Mouse (Mus musculus) forebrain, embryonic 13.5 days (tissue): Measurements from ENCODE around the gene Med13l. TPM values are rescaled to one million over a fixed set of nuclear protein-coding genes. Genes with fewer than 3 reads are reported as not detected.

Source experiments
- ATAC-seq: fragments of 200-750 bp; cut with Nextera tagmentation; 2 replicates; pipeline ENCODE4 v1.8.0; 2017
- H3K27ac ChIP-seq: fragments of 300-500 bp; sonication (generic); 2 replicates; pipeline ENCODE4 v1.5.1; 2015; ENCODE audit warnings: inconsistent platforms, mild to moderate bottlenecking, moderate library complexity
- H3K27me3 ChIP-seq: fragments of 300-500 bp; sonication (generic); 2 replicates; pipeline ENCODE4 v1.6.1; 2015; ENCODE audit warnings: mild to moderate bottlenecking, inconsistent platforms
- H3K36me3 ChIP-seq: fragments of 300-500 bp; sonication (generic); 2 replicates; pipeline ENCODE4 v1.6.1; 2015; ENCODE audit warnings: mild to moderate bottlenecking, inconsistent platforms; ENCODE audit not compliant: poor library complexity, severe bottlenecking
- H3K4me1 ChIP-seq: fragments of 300-500 bp; sonication (generic); 2 replicates; pipeline ENCODE4 v1.6.1; 2015; ENCODE audit warnings: inconsistent platforms
- H3K4me2 ChIP-seq: fragments of 300-500 bp; sonication (generic); 2 replicates; pipeline ENCODE4 v1.6.1; 2015; ENCODE audit warnings: inconsistent platforms, mild to moderate bottlenecking, moderate library complexity
- H3K4me3 ChIP-seq: fragments of 300-500 bp; sonication (generic); 2 replicates; pipeline ENCODE4 v1.5.1; 2015; ENCODE audit warnings: mild to moderate bottlenecking, inconsistent platforms
- H3K9ac ChIP-seq: fragments of 300-500 bp; sonication (generic); 2 replicates; pipeline ENCODE4 v1.6.1; 2015; ENCODE audit warnings: mild to moderate bottlenecking, inconsistent platforms
- H3K9me3 ChIP-seq: fragments of 300-500 bp; sonication (generic); replicated peaks from 2 replicates; pipeline ENCODE4 v1.6.1; 2016; ENCODE audit warnings: inconsistent platforms
- WGBS: fragments of 180-500 bp; shearing (Covaris S2); methylation state at CpG from one replicate; pipeline ENCODE4 v1.1.7; 2015; 5-methylcytosine and 5-hydroxymethylcytosine counted together
- polyA plus RNA-seq: library from polyadenylated mRNA; unstranded; fragments of >200 nt; fragmentation: Nextera tagmentation; extraction: Ambion mirVana; gene quantifications from 2 replicates; pipeline ENCODE4 v1.2.1, GENCODE M21; 2015

Med13l gene
- polyA plus RNA-seq, 1 experiment from 2014 or later = 17.8 TPM

DNA sequence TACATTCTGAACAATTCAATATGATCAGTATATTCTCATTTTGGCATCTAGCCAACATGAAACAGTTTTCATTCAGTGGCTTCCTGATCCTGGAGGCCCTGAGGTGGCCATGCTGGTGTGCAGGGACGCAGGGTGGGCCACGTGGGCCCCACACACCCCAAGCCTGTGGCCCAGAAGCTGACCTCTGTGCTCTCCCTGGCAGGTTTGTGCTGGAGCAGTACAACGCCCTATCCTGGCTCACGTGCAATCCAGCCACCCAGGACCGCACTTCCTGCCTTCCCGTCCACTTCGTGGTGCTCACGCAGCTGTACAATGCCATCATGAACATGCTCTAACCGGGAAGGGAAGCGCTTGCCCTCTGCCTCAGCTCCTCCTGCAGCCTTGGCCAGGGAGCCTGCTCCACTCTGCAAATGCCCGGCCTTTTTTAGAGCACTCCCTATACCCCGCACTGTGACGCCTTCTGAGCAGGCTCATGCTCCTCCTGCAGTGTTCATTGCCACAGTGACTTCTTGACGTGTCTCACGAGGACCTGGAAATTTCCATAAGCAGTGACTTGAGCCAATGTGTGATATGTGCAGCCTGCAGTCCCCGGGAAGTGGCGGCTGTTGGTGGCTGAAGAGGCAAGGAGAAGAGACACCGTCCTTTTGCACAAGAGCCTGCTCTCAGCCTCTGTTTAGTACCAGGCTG is 202.2 kb downstream of the Med13l start:
- WGBS = 93% methylated on average over 18 of the region's 18 CpGs
- Histone ChIP-seq H3K4me2 (no peak overlapping the region), H3K4me1 (no peaks in the 10 kb centered on the region), H3K4me3 (no peak overlapping the region), H3K36me3 (peaks cover 74% of the 10 kb centered on the region), H3K27ac (no peak overlapping the region), H3K27me3 (no peaks in the 10 kb centered on the region), H3K9ac (no peak overlapping the region), H3K9me3 (no peaks in the 10 kb centered on the region)
- no peak for ATAC-seq

DNA sequence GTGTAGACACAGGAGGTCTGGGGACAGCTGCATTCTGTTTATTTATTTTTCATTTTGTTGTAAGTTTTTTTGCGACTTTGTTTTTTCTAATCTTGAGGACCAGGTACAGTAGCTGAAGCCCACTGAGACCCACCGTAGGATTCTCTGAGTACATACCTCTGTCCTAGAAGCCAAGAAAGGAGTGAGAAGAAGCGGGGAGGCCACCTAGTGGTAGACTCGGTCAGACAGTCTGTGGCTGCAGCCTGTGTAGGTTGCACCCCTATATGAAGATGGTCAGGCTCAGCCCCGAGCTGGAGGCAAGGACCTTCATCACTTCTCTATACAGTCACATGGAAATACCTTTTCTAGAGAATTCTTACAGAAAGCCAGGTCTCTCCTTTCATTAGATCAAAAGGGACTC is 202.9 kb downstream of the Med13l start:
- Histone ChIP-seq H3K36me3 (peaks cover 67% of the 10 kb centered on the region), H3K4me3 (no peak overlapping the region), H3K9me3 (no peaks in the 10 kb centered on the region), H3K9ac (no peak overlapping the region), H3K4me2 (no peak overlapping the region), H3K27ac (no peak overlapping the region), H3K27me3 (no peaks in the 10 kb centered on the region), H3K4me1 (peaks cover 5% of the 10 kb centered on the region; the same call in 1 of the 2 replicates)
- no peak for ATAC-seq
- 57% methylated on average over 5 of the region's 5 CpGs for WGBS

DNA sequence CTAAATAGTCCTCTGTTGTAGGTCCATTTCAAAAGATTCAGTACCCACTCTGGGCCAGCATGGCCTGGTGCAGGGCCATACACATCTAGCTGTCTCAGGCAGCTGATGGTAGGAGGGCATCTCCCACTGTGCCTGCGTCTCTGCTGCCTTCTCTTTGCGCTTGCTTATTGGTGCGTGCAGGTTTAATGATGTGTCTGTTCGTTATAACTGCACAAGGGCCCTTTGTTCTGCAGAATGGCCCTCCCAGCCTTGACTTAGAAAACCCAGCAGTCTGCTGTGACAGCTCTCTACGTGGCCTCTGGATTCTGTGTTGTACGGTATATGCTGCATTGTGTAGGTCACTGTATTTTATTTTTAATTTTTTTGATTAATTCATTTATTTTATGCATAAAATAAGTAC is 208.7 kb downstream of the Med13l start:
- WGBS = 6% methylated on average over 6 of the region's 6 CpGs
- Histone ChIP-seq H3K27me3 (no peaks in the 10 kb centered on the region; the same call in 1 of the 2 replicates), H3K27ac (peak overlapping the region; percentile 51; the same call in 1 of the 2 replicates), H3K9me3 (no peaks in the 10 kb centered on the region), H3K4me2 (no peak overlapping the region), H3K9ac (no peak overlapping the region), H3K36me3 (peaks cover 10% of the 10 kb centered on the region), H3K4me1 (peaks cover 24% of the 10 kb centered on the region), H3K4me3 (no peak overlapping the region)
- ATAC-seq = peak; percentile 83

DNA sequence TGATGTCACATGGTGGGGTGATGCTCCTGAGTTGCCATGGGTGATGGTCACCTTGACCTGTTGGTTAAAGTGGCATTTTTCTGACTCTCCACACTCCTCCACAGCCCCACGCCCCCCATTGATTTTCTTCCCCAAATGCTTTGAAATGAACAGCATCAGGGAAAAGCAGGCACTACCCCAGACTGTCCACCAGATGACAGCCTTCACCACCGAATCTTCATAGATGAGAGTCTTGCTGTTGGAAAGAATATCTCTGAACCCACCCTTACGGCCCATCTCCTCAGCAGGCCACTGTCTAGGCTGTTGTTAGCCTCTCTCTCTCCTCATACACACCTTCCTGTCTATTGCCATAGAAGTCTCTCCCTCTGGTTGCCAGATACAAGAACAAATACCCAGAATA is 213.4 kb downstream of the Med13l start:
- Histone ChIP-seq H3K9me3 (no peaks in the 10 kb centered on the region), H3K4me2 (no peak overlapping the region), H3K36me3 (no peaks in the 10 kb centered on the region), H3K4me1 (peaks cover 13% of the 10 kb centered on the region), H3K27me3 (no peaks in the 10 kb centered on the region; the same call in 1 of the 2 replicates), H3K9ac (no peak overlapping the region), H3K4me3 (no peak overlapping the region), H3K27ac (no peak overlapping the region)
- WGBS = 31% methylated on average over 3 of the region's 3 CpGs
- peak; percentile 42; the same call in 1 of the 2 replicates for ATAC-seq

DNA sequence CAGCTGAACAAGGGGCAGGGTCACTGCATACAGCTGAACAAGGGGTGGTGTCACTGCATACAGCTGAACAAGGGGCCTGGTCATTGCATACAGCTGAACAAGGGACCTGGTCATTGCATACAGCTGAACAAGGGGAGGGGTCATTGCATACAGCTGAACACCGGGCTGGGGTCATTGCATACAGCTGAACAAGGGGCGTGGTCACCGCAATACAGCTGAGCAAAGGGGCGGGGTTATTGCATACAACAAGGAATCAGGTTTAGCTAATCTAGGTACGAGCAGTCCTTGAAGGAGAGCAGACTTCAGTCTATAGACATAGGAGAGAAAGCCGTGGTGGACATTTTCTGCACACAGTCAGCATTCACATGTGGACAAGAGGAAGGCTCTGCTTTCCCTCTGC is 215.9 kb downstream of the Med13l start:
- no peaks in the 10 kb centered on the region for H3K9me3 ChIP-seq
- H3K9ac ChIP-seq = no peak overlapping the region
- 80% methylated on average over 6 of the region's 6 CpGs for WGBS
- ATAC-seq = no peak
- H3K4me1 ChIP-seq = no peaks in the 10 kb centered on the region
- H3K4me2 ChIP-seq = no peak overlapping the region
- H3K36me3 ChIP-seq = no peaks in the 10 kb centered on the region
- H3K27ac ChIP-seq = no peak overlapping the region
- H3K4me3 ChIP-seq = no peak overlapping the region
- H3K27me3 ChIP-seq = peaks cover 13% of the 10 kb centered on the region

DNA sequence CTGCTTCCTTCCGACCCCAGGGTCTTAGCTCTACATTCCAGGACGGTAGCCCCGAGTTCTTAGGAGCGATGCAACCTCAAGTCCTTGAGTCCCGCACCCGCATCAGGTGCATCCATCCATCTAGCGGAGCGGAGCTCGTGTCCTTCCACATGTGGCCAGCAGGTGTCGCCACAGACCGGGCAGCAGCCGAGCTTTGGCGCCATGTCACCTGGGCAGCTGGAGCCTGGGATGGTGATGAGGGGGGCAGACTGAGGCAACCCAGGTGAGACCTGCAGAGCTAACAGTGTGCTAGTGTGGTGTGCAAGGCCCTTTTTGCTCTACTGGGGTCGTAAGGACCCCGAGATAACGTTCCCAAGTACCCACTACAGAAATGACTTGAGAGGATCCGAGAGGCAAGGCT is 221.1 kb downstream of the Med13l start:
- H3K9ac ChIP-seq = no peak overlapping the region
- ATAC-seq = peak; percentile 45; the same call in 1 of the 2 replicates
- no peak overlapping the region for H3K27ac ChIP-seq
- no peak overlapping the region for H3K4me3 ChIP-seq
- H3K4me1 ChIP-seq = no peaks in the 10 kb centered on the region
- H3K4me2 ChIP-seq = no peak overlapping the region
- H3K27me3 ChIP-seq = peaks cover 14% of the 10 kb centered on the region
- no peaks in the 10 kb centered on the region for H3K9me3 ChIP-seq
- WGBS = 8% methylated on average over 17 of the region's 17 CpGs
- H3K36me3 ChIP-seq = no peaks in the 10 kb centered on the region

DNA sequence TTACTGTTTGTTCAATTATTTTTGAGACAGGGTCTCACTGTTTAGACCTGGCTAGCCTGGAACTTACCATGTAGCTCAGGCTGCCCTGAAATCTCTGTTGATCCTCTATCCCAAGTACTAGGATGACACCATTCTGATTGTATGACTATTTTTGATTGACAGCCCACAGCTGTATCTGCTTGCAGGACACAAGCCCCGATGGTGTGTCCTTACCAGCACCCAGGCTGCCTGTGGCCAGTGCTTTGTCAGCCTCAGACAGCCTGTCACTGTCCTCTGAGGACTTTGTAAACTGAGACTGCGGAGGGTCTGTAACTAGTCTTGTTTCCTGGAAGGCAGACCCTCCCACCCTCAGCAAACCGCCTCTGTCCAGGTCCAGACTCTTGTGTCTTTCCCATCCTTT is 221.7 kb downstream of the Med13l start:
- no peaks in the 10 kb centered on the region for H3K4me1 ChIP-seq
- H3K4me3 ChIP-seq = no peak overlapping the region
- H3K27me3 ChIP-seq = peaks cover 14% of the 10 kb centered on the region
- no peak overlapping the region for H3K27ac ChIP-seq
- no peaks in the 10 kb centered on the region for H3K36me3 ChIP-seq
- WGBS = 80% methylated on average over 3 of the region's 3 CpGs
- no peaks in the 10 kb centered on the region for H3K9me3 ChIP-seq
- H3K9ac ChIP-seq = no peak overlapping the region
- no peak overlapping the region for H3K4me2 ChIP-seq
- no peak for ATAC-seq

DNA sequence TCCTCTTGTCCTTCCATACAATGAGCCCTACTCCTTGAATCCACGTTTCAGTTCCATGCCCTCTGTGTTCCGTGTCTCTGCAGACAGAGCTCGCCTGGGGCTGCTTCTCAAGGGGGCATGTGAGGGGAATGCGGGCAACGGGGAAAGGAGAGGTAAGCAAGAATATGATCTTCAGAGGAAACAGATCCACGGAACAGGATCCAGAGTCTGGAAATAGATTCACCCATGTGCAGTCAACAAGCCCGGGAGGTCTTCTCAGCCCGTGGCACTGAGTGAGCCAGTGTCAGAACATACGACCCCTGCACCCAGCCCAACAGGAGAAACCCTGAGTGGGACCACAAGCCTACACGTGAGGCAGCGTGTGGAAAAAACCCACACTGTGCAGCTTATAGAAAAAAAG is 228.7 kb downstream of the Med13l start:
- no peak overlapping the region for H3K4me3 ChIP-seq
- H3K9me3 ChIP-seq = peaks cover 4% of the 10 kb centered on the region; the same call in 1 of the 2 replicates
- ATAC-seq = no peak
- WGBS = 87% methylated on average over 11 of the region's 11 CpGs
- H3K27ac ChIP-seq = no peak overlapping the region
- no peaks in the 10 kb centered on the region; the same call in 1 of the 2 replicates for H3K27me3 ChIP-seq
- H3K4me1 ChIP-seq = no peaks in the 10 kb centered on the region
- no peak overlapping the region for H3K4me2 ChIP-seq
- H3K36me3 ChIP-seq = no peaks in the 10 kb centered on the region
- H3K9ac ChIP-seq = no peak overlapping the region

DNA sequence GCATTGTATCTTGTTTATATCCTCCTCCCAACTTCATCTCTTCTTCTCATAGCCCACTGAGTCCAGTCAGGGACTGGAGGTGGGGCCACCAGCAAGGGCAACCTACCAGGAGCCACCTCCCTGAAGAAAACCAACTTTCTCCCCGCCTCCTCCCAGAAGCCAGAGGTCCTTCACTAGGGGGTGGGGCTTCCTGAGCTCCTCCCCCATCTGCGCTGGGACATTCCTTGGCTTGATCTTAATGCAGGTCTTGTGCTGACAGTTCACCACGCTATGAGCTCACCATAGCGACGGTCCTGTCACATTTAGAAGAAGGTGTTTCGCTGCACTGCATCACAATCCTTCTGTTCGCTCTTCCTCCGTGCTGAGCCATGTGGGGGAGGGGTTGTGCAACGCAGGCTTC is 229.3 kb downstream of the Med13l start:
- Histone ChIP-seq H3K9ac (no peak overlapping the region), H3K4me3 (no peak overlapping the region), H3K9me3 (peaks cover 4% of the 10 kb centered on the region; the same call in 1 of the 2 replicates), H3K27me3 (no peaks in the 10 kb centered on the region; the same call in 1 of the 2 replicates), H3K4me1 (no peaks in the 10 kb centered on the region), H3K36me3 (no peaks in the 10 kb centered on the region), H3K4me2 (no peak overlapping the region), H3K27ac (no peak overlapping the region)
- WGBS = 69% methylated on average over 9 of the region's 9 CpGs
- no peak for ATAC-seq

DNA sequence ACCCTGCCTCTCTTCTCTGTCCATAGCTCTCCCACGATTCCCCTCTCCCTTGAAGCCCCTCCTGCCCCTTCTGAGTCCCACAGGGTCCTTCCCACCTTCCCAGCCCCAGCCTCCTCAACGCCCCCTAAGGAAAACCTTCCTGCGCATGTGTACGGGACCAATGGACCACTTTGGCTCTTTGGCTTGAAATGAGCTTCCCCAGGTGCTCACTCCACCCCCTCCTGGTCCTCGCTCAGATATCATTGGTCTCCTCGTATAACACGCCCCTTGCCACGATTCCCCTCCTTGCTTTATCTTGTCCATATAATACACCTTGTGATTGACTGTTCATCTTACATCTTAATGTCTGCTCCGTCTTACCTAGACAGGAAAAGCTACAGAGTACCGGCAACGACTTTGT is 237.3 kb downstream of the Med13l start:
- Histone ChIP-seq H3K9me3 (peaks cover 2% of the 10 kb centered on the region; the same call in 1 of the 2 replicates), H3K4me1 (no peaks in the 10 kb centered on the region), H3K4me3 (no peak overlapping the region), H3K9ac (no peak overlapping the region), H3K27ac (no peak overlapping the region), H3K27me3 (peaks cover 14% of the 10 kb centered on the region; the same call in 1 of the 2 replicates), H3K4me2 (no peak overlapping the region), H3K36me3 (no peaks in the 10 kb centered on the region)
- no peak for ATAC-seq
- WGBS = 92% methylated on average over 11 of the region's 11 CpGs

DNA sequence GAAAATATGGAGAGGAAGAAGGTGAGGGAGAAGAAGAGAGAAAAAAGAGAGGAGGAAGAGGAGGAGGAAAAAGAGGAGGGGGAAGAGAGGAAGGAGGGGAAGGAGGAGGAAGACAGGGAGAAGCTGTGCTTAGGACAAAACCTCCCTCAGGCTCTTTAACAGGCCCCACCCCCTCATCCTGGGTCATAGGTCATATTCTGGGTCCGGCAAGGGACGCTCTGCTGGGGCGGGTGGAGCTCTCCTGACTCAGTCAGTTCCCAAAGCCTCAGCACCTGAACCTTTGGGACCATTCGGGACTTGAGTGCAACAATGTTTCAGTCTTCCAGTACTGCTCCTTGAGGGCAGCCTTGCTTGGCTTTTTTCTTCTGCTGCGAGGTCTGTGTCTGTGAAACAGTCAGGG is 241.1 kb downstream of the Med13l start:
- no peak overlapping the region for H3K4me3 ChIP-seq
- 38% methylated on average over 5 of the region's 5 CpGs for WGBS
- no peak overlapping the region for H3K4me2 ChIP-seq
- H3K27me3 ChIP-seq = 0 out of 2 replicates have a peak, but pooled peaks cover 9% of the 10 kb centered on the region
- H3K36me3 ChIP-seq = no peaks in the 10 kb centered on the region
- H3K9ac ChIP-seq = no peak overlapping the region
- H3K9me3 ChIP-seq = no peaks in the 10 kb centered on the region
- H3K27ac ChIP-seq = no peak overlapping the region
- H3K4me1 ChIP-seq = peaks cover 5% of the 10 kb centered on the region; the same call in 1 of the 2 replicates
- ATAC-seq = no peak

DNA sequence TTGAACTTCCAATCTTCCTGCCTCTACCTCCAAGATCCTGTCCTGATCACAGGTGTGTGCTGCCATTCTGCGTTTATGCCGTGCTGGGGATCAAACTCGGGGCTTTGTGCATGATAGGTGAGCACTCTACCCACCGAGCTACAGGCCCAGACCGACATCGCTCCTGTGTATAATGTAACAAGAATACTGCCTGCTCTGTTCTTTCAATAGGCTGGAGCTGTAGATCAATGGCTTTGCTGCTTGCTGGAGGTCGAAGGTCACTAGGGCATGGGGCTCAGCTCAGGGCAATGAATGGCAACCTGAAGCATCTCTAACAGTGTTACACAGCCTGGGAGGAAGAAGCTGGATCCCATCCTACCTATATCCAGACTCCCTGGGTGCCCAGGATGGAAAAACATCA is 241.6 kb downstream of the Med13l start:
- Histone ChIP-seq H3K27me3 (0 out of 2 replicates have a peak, but pooled peaks cover 9% of the 10 kb centered on the region), H3K4me3 (no peak overlapping the region), H3K27ac (no peak overlapping the region), H3K9ac (no peak overlapping the region), H3K9me3 (no peaks in the 10 kb centered on the region), H3K4me2 (no peak overlapping the region), H3K4me1 (peaks cover 5% of the 10 kb centered on the region; the same call in 1 of the 2 replicates), H3K36me3 (no peaks in the 10 kb centered on the region)
- 73% methylated on average over 7 of the region's 7 CpGs for WGBS
- ATAC-seq = no peak

DNA sequence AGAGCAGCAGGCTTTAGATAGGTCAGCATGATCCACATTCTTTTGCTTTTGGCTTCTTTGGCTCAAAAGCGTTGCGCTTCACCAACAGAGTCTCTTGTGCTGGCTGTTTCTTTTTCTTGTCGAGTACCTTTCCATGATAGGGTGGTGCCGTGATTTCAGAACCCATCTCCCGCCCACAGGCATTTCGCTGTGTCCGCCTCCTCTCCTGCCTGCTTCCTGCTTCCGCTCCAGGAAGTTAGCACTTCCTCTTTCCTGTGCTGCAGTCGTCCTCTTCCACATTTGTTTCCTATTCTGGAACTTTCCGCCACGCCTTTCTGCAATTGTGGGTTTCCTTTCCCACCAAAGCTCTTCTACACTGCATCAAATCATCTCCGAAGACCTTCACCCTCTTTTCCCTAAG is 248.5 kb downstream of the Med13l start:
- Histone ChIP-seq H3K4me1 (no peaks in the 10 kb centered on the region), H3K9ac (no peak overlapping the region), H3K4me2 (no peak overlapping the region), H3K9me3 (no peaks in the 10 kb centered on the region), H3K36me3 (no peaks in the 10 kb centered on the region), H3K27ac (no peak overlapping the region), H3K4me3 (no peak overlapping the region), H3K27me3 (no peaks in the 10 kb centered on the region)
- 77% methylated on average over 12 of the region's 12 CpGs for WGBS
- no peak for ATAC-seq
